Mouse (Mus musculus) liver, adult 2 months (tissue): ENCODE measurements around the gene Sipa1l2. TPM values are rescaled to one million over a fixed set of nuclear protein-coding genes. Genes with fewer than 3 reads are reported as not detected.
A peak's percentile ranks its signal among the peaks of the same experiment; 100 is the strongest.

Source experiments
- DNase-seq: peaks from one replicate; pipeline ENCODE4 v3.0.0-alpha.2; 2011; ENCODE audit warnings: low read depth, low spot score; ENCODE audit errors: extremely low read depth
- H3K27ac ChIP-seq: fragments of 200-500 bp; replicated peaks from 2 replicates; pipeline ENCODE4 v1.5.1; 2012; ENCODE audit warnings: low read depth, mild to moderate bottlenecking, control low read depth, inconsistent platforms, low read length; ENCODE audit not compliant: insufficient read depth
- H3K27me3 ChIP-seq: fragments of 200-500 bp; 2 replicates; pipeline ENCODE4 v1.6.1; 2012; ENCODE audit warnings: mild to moderate bottlenecking, moderate library complexity, low read length, inconsistent platforms; ENCODE audit not compliant: control insufficient read depth, insufficient read depth
- H3K36me3 ChIP-seq: fragments of 200-500 bp; 2 replicates; pipeline ENCODE4 v1.6.1; 2012; ENCODE audit warnings: low read length, inconsistent platforms; ENCODE audit not compliant: control insufficient read depth, insufficient read depth
- H3K4me1 ChIP-seq: fragments of 200-500 bp; 2 replicates; pipeline ENCODE4 v1.6.1; 2011; ENCODE audit warnings: low read length; ENCODE audit not compliant: control insufficient read depth, insufficient read depth
- H3K4me3 ChIP-seq: fragments of 200-500 bp; 2 replicates; pipeline ENCODE4 v1.5.1; 2011; ENCODE audit warnings: low read depth, mild to moderate bottlenecking, control low read depth, low read length, moderate library complexity; ENCODE audit not compliant: insufficient read depth
- H3K79me2 ChIP-seq: fragments of 200-500 bp; 2 replicates; pipeline ENCODE4 v1.6.1; 2012; ENCODE audit warnings: inconsistent platforms, mild to moderate bottlenecking, low read length, moderate library complexity; ENCODE audit not compliant: control insufficient read depth, insufficient read depth
- H3K9ac ChIP-seq: fragments of 200-500 bp; 2 replicates; pipeline ENCODE4 v1.6.1; 2012; ENCODE audit warnings: low read depth, mild to moderate bottlenecking, control low read depth, inconsistent platforms, low read length
- CTCF ChIP-seq: fragments of 200-500 bp; IDR thresholded peaks from 2 replicates; pipeline ENCODE4 v1.5.1; 2011; ENCODE audit warnings: low read depth, low read length, control low read depth
- POLR2A ChIP-seq: fragments of 200-500 bp; IDR thresholded peaks from 2 replicates; pipeline ENCODE4 v1.6.1; 2011; ENCODE audit warnings: low read length, control low read depth; ENCODE audit not compliant: insufficient read depth; ENCODE audit errors: extremely low read depth
- WGBS: fragments of 180-500 bp; shearing (Covaris S2); methylation state at CpG from one replicate; pipeline ENCODE4 v1.1.7; 2018; 5-methylcytosine and 5-hydroxymethylcytosine counted together
- polyA plus RNA-seq: library from polyadenylated mRNA; depleted of rRNA; stranded (reverse); fragments of >200 nt; gene quantifications from 2 replicates; pipeline ENCODE4 v1.2.3, GENCODE M21; 2012; rRNA removed
- total RNA-seq: library from RNA; depleted of rRNA; stranded (reverse); fragments of >200 nt; gene quantifications from 2 replicates; pipeline ENCODE4 v1.2.3, GENCODE M21; 2014; rRNA removed

Sipa1l2 gene
- total and polyA plus RNA-seq, 2 experiments = 1.5 to 2.5 TPM

DNA sequence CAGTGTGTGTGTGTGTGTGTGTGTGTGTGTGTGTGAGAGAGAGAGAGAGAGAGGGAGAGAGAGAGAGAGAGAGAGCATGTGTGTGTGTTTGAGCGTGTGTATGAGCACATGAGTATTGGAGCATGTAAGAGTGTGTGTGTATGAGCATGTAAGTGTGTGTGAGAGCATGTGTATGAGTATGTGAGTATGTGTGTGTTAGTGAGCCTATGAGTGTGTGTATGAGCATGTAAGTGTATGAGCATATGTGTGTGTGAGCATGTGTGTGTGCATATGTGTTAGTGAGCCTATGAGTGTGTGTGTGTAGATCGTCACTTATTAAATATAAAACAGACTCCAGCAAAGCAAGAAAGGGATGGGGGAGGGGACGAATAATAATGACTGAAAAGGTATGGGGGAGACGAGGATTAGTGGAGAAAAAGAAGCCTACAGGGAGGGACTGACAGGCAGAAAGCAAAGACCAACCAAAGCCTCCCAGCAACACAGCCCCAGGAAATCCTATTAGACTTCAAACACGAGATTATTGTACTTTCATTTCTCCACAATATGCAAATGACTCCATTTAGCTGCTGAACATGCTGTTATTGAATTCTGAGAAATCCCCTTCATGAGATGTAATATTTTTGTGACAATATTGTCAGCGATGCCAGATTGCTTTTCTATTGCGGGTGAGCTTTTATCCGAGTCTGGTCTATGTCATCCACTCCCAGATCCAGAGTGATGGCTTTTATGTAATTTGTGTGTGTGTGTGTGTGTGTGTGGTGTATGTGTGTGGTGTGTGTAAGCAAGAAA is 193.8 kb downstream of the Sipa1l2 start:
- H3K36me3 ChIP-seq = no peaks in the 10 kb centered on the region
- H3K4me3 ChIP-seq = no peak overlapping the region
- no peaks in the 10 kb centered on the region for H3K79me2 ChIP-seq
- H3K9ac ChIP-seq = no peak overlapping the region
- TF ChIP-seq POLR2A (no peak), CTCF (no peak)
- no peak overlapping the region for H3K27ac ChIP-seq
- H3K27me3 ChIP-seq = no peaks in the 10 kb centered on the region
- no peak for DNase-seq
- WGBS = 85% methylated on average over 8 of the region's 8 CpGs
- H3K4me1 ChIP-seq = peaks cover 3% of the 10 kb centered on the region

DNA sequence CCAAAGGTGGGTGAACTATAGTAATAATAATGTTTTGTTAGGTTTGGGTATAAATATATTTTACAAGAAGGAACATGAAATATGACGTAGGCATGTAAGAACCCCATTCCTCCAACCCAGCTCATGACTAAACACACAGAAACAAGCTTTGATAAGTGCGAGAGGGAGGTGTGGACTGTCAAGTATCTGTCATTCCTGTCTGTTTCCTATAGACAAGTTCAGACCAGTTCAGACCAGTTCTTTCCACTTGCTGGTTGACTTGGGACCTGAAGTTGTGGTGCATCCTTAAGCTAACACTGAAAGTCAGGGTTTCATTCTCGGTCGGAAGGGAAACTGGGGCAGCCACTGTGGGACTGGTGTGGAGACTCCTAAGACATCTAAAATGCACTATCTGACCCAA is 197.0 kb downstream of the Sipa1l2 start:
- H3K27me3 ChIP-seq = no peaks in the 10 kb centered on the region
- H3K79me2 ChIP-seq = no peaks in the 10 kb centered on the region
- WGBS = 95% methylated on average over 4 of the region's 4 CpGs
- peaks cover 8% of the 10 kb centered on the region for H3K4me1 ChIP-seq
- no peak overlapping the region for H3K27ac ChIP-seq
- DNase-seq = no peak
- no peak overlapping the region for H3K4me3 ChIP-seq
- H3K36me3 ChIP-seq = no peaks in the 10 kb centered on the region
- no peak overlapping the region for H3K9ac ChIP-seq
- TF ChIP-seq CTCF (no peak), POLR2A (no peak)

DNA sequence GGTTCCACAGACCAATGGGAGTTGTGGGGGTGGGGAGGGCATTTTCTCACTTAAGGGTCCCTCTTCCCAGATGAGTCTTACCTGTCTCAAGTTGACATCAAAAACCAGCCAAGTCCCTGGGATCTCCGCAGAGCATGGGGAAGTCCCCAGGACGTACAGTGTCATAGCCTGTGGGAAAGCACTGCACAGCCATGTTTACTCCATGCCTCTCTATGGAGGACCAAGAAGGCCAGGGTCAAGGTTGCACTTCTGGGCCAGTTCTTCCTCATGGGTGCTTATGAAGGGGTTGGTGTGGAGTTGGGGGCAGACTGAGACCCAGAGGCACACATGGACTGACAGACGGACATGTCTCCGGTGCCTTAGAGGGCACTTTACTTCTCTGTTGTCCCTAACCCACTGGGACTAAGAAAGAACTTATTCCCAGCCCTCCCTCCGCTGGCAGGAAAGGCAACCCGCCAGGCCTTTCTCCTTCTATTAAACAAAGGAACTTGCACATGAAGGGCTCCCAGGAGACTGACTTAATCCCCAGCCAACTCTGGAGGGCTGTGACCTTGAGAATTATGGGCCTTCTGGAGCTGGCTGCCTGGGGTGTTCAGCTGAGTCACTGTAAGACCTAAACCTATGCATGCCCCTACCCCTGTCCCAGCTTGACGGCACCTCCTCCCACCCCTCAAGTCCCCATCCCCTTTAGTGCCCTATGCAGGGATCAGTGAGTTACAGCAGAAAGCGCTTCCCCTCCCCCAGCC is 199.9 kb downstream of the Sipa1l2 start:
- Histone ChIP-seq H3K79me2 (no peaks in the 10 kb centered on the region), H3K4me3 (no peak overlapping the region), H3K27ac (no peak overlapping the region), H3K9ac (no peak overlapping the region), H3K36me3 (no peaks in the 10 kb centered on the region), H3K4me1 (peaks cover 8% of the 10 kb centered on the region), H3K27me3 (no peaks in the 10 kb centered on the region)
- no peak for DNase-seq
- 89% methylated on average over 8 of the region's 8 CpGs for WGBS
- TF ChIP-seq POLR2A = no peak
- TF ChIP-seq CTCF = no peak

DNA sequence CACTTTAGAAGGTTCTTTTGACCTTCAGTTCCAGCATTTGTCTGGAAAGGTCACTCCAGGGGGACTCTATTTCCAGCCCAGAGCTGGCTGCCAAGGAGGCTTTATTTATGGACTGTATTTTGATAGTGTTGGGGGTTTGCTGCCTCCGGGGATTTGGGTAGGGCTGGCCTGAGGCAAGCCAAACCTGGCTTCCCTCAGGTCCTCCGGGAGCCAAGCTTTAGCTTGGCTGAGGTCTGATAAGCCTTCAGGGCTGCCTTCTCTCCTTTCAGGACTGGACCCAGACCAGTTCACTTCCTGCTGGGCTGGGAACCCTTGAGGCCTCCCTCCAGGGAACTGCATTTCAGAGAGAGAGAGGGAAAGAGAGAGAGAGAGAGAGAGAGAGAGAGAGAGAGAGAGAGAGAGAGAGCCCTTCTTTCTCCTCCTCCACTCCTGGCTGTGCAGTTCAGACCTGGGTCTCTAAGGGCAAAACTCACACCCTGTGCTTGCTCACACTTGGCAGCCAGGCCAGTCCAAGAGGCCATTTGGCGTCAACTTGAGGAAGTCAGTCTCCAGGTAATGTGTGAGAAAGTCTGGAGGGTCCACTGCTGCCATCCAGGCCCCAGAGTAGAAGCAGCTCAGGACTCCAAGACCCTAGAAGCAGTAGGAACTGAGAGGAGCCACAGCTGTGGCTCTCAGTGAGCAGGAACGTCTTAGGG is 201.1 kb downstream of the Sipa1l2 start:
- H3K4me3 ChIP-seq = no peak overlapping the region
- no peak overlapping the region for H3K9ac ChIP-seq
- no peaks in the 10 kb centered on the region for H3K27me3 ChIP-seq
- no peaks in the 10 kb centered on the region for H3K79me2 ChIP-seq
- 36% methylated on average over 4 of the region's 4 CpGs for WGBS
- H3K4me1 ChIP-seq = peaks cover 8% of the 10 kb centered on the region
- H3K27ac ChIP-seq = peak overlapping the region; percentile 12; the same call in 1 of the 2 replicates
- DNase-seq = peak; percentile 83
- no peak for TF ChIP-seq CTCF
- TF ChIP-seq POLR2A = no peak
- H3K36me3 ChIP-seq = no peaks in the 10 kb centered on the region

Other genes starting within 250 kb of the Sipa1l2 start
- gene Map10, start 100.0 kb upstream of the Sipa1l2 start, total RNA-seq = 0.40 and 0.55 TPM in 2 replicates
- 0.09 and 0.14 TPM in 2 replicates for gene Map10, start 100.0 kb upstream of the Sipa1l2 start, polyA plus RNA-seq
- 10.9 and 12.3 TPM in 2 replicates for gene Ntpcr, start 160.2 kb upstream of the Sipa1l2 start, total RNA-seq
- 11.4 and 13.7 TPM in 2 replicates for gene Ntpcr, start 160.2 kb upstream of the Sipa1l2 start, polyA plus RNA-seq